Mouse (Mus musculus) B cell, adult 62 days (primary cell): ENCODE results near the gene E4f1. TPM values are rescaled to one million over a fixed set of nuclear protein-coding genes. Genes with fewer than 3 reads are reported as not detected.

Experiments used
- total RNA-seq: library from RNA; stranded (reverse); gene quantifications from 4 replicates; pipeline ENCODE4 v1.2.4, GENCODE M21; 2023

The E4f1 gene
- 53.5 to 67.6 TPM (median 60.7 TPM) in 4 replicates for total RNA-seq

DNA sequence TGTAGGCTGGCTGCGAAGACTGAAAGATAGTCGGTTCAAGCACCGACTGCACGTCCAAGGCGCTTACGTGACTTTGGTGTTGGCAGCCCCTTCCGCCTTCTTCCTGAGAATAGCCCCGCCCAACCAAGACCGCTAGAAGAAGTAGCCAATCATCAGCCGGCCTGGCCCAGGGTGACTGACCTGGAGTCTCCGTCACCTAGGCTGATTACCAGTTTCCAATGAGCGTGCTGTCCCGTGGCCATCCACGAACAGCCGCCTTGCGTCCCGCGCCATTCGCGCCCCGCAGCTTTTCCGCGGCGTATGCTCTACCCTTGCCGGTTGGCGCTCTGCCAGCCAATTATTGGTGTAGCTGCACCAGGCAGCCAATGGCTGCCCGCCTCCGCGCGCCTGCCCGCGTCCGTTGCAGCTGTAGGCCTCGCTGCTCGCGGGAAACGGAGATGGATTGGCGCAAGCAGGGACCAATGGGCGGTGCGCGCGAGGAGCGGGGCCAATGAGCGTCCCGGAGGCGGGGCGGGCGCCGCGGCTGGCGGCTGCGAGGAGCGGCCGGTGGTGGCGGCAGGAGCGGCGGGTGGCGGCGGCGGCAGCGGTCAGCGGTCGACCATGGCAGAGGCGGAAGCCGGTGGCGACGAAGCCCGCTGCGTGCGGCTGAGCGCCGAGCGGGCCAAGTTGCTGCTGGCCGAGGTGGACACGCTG is at the start of gene E4f1, which contains the start of gene Pgp:
TSS of gene E4f1 (minus strand) at position 404 of the 693 bp plus-strand sequence.
TSS of gene Pgp (plus strand) at position 483 of the 693 bp plus-strand sequence.

GRCm38 (mm10) chr17:24488186-24488661 is 18.1 kb upstream of the E4f1 start, which contains the start of gene Caskin1:
Caskin1 (plus strand) TSS chr17:24488601.

DNA sequence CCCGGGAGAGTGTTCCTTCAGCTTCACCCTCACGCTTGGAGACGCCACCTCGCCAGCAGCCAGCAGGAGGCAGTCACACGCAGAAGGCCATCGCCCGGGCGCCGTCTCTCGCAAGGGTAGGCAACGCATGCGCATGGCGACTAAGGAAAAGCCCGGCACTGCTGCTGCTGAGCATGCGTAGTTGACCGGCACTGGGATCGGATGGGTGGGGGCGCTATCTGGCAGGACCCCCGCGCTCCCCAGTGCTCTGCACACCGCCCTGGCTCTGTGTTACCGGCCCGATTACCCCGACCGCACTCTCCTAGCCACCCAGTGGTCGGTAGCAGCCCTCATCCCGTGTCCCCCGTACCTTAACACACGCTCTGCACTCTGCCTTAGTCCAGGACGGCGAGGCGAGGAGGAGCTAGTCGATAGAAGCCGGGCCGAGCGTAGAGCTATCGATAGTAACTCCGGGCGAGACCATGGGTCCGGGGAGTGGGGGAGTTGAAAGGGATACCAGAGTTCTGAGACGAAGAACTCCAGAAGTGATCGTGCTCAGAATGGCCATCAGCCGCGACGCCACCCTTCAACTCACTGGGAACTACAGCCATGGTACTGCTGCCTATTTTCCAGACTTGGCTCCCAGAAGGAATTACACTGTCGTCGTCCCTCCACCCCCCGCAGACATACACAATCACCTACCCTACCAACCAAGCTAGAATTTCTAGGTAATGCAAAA is 8.7 kb upstream of the E4f1 start, which contains the start of gene Mlst8:
TSS of gene Mlst8 (minus strand) at position 416 of the 718 bp plus-strand sequence.

DNA sequence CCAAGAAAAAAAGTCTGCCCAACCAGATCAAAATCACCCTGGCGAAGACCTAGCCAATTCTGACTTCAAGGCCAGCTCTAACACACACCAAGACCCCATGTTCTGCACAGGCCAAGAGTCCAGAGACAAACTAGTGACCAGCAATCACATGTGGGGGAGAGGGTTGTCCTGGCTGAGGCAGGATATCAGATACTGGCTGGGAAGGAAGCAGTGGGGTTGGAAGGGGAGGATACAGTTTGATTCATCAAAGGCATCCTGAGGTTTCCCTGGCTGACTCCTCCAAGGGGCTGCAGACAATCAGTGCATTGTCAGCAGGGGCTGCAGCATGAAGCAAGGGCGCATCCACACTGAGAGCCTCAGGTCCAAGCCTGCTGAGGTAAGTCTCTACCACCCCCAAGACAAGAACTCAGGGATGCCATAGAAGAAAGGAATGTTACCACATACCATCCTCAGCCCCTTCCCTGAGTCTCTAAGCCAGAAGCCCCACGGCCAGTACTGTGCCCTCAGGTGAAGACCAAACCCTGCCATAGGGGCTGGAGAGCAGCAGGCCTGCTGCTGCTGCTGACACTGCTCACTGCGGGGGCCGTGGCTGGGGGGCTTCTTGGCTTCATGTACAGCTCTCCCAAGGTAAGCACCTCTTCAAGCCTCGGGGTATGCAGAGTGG is 3.6 kb upstream of the E4f1 start, which contains the start of gene Bricd5:
TSS of gene Bricd5 (plus strand) at position 273 of the 664 bp plus-strand sequence.

DNA sequence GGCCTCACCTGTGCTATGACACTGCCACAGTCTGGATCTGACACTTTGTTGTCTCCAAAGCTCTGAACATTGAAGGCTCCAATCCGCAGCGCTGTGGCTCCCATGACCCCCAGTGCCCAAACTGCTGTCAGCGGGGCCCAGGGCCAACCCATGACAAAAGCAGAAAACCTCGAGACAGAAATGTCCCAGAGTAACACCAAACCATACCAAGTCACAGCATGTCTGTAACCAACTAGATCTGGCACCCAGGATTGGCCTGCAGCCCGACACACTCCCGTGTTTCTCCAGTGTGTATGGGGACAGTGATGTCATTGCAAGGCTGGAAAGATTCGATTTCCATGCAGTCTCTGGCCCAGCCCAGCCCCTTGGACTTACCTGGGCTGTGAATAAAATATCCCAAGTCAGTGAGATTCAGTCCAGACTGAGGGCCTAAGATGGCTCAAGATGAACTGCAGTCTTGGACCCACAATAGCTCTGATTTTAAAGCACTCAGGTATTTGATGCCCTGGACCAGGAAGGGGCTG is 27.4 kb downstream of the E4f1 start, which contains the start of gene Dnase1l2:
TSS of gene Dnase1l2 (minus strand) at position 474 of the 524 bp plus-strand sequence.

DNA sequence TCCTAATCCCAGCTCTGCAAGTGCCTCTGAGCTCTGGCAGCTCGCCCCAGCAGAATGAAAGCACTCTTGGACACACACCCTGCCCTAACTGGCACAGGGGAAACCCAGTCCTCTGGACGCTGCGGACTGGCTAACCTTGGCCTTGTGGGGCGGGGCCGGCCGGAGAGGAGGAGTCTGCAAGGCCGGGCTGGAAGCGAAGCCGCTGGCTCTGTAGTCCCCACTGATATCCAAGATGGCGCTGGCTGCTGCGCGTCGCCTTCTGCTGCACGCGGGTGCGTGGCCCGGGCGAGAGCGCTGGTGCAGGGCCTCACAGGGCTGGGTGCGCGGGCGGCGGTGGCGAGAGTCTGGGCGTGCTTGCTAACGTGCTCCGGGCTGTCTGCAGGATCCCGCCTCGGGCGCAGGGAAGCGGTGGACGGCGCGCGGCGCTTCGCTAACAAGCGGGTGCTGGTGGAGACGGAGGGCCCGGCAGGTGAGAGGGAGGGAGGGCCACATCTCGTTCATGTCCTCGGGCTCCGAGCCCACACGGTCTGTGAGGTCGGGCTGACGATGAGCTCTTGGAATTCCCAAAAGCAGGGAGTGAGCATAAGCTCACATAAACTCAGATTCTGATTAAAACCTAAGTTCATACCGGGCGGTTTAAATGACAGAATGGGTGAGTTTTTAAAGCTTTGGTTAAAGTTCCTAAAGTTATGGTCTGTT is 43.5 kb downstream of the E4f1 start, which contains the start of gene Eci1:
TSS of gene Eci1 (plus strand) at position 171 of the 699 bp plus-strand sequence.

DNA sequence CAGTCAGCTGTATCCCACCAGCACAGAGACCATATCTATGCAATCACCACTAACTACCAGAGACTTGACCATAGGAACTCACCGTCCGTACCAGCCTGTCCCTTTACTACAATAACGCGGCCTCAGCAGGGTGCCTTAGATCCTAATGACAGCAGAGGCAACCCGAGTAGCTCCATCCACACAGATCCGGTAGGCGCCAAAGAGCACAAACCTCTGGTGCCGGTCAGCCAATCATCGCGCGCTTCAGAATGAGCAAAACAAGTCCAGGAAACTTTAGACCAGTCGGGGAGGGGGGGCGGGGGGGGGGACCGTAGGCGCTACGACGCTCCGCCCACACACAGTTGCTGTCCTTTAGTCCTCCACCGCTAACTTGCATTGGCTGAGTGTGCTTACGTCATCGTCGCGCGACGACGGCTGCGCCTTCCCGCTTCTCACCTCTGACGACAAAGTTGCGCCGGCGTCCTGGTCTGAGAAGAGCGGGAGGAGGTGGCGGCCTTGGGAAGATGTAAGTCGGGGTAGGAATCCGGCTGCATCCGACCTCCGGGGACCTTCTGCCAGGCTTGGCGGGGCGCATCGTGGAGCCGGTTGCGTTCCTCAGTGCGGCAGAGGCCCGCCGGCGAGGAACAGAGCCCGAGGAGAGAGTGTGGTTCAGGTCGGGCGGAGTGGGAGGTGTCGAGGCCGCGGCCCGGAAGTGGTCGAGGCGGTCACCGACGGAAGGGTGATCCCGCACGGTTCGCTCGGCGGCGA is 55.7 kb downstream of the E4f1 start, which contains the start of gene Rnps1:
TSS of gene Rnps1 (plus strand) at position 336 of the 747 bp plus-strand sequence.

Other genes with a start within 250 kb of the E4f1 start
- gene Tedc2, start 249.5 kb downstream of the E4f1 start, total RNA-seq: 7.4 to 10.9 TPM (median 8.2 TPM) in 4 replicates
- 11.6 to 14.8 TPM (median 13.2 TPM) in 4 replicates for gene Ccnf, start 218.8 kb downstream of the E4f1 start, total RNA-seq
- 0.27 to 0.57 TPM (median 0.50 TPM) in 3 of 4 replicates, not detected in the other for gene Abca17, start 119.2 kb downstream of the E4f1 start, total RNA-seq
- 52.3 to 57.4 TPM (median 55.0 TPM) in 4 replicates for gene Abca3, start 118.4 kb downstream of the E4f1 start, total RNA-seq
- 155 to 180 TPM (median 162 TPM) in 4 replicates for gene Rnps1, start 55.7 kb downstream of the E4f1 start, total RNA-seq
- 21.7 to 37.3 TPM (median 25.2 TPM) in 4 replicates for gene Eci1, start 43.7 kb downstream of the E4f1 start, total RNA-seq
- gene Dnase1l2, start 27.2 kb downstream of the E4f1 start, total RNA-seq: 5.2 to 8.2 TPM (median 6.5 TPM) in 4 replicates
- gene Pgp, start 79 bp upstream of the E4f1 start, total RNA-seq: 14.3 to 17.9 TPM (median 16.6 TPM) in 4 replicates
- 0.91 to 1.0 TPM in 2 of 4 replicates, not detected in the others for gene Bricd5, start 3.6 kb upstream of the E4f1 start, total RNA-seq
- gene Mlst8, start 8.8 kb upstream of the E4f1 start, total RNA-seq: 16.1 to 24.1 TPM (median 21.4 TPM) in 4 replicates
- not detected in 4 replicates for gene Caskin1, start 18.3 kb upstream of the E4f1 start, total RNA-seq
- gene Traf7, start 57.6 kb upstream of the E4f1 start, total RNA-seq: 174 to 212 TPM (median 202 TPM) in 4 replicates
- gene Rab26, start 63.9 kb upstream of the E4f1 start, total RNA-seq: 0.92 to 3.0 TPM (median 1.4 TPM) in 4 replicates
- 66.6 to 77.7 TPM (median 73.9 TPM) in 4 replicates for gene Pkd1, start 79.5 kb upstream of the E4f1 start, total RNA-seq
- 90.9 to 106 TPM (median 96.8 TPM) in 4 replicates for gene Tsc2, start 162.3 kb upstream of the E4f1 start, total RNA-seq
- gene Nthl1, start 162.4 kb upstream of the E4f1 start, total RNA-seq: 4.4 to 5.8 TPM (median 5.0 TPM) in 4 replicates
- 0.41 to 0.48 TPM in 2 of 4 replicates, not detected in the others for gene Slc9a3r2, start 180.0 kb upstream of the E4f1 start, total RNA-seq
- gene Npw, start 188.1 kb upstream of the E4f1 start, total RNA-seq: not detected in 4 replicates
- 54.6 to 60.8 TPM (median 56.6 TPM) in 4 replicates for gene Zfp598, start 199.4 kb upstream of the E4f1 start, total RNA-seq
- not detected in 4 replicates for gene Syngr3, start 219.6 kb upstream of the E4f1 start, total RNA-seq
- gene Gfer, start 225.8 kb upstream of the E4f1 start, total RNA-seq: 12.9 to 22.3 TPM (median 19.2 TPM) in 4 replicates
- gene Noxo1, start 225.9 kb upstream of the E4f1 start, total RNA-seq: 5.5 to 8.2 TPM (median 5.8 TPM) in 4 replicates
- gene Tbl3, start 237.3 kb upstream of the E4f1 start, total RNA-seq: 27.5 to 42.8 TPM (median 32.7 TPM) in 4 replicates
- gene Rnf151, start 247.8 kb upstream of the E4f1 start, total RNA-seq: not detected in 4 replicates
- 1,219 to 1,283 TPM (median 1,236 TPM) in 4 replicates for gene Rps2, start 247.8 kb upstream of the E4f1 start, total RNA-seq